Mouse (Mus musculus): Measurements from ENCODE around the gene B430306N03Rik.
A peak's percentile ranks its signal among the peaks of the same experiment; 100 is the strongest.
"Not testable (repeated sequence)": the region's sequence is repeated elsewhere in the genome, so short reads cannot be mapped to it uniquely, and the experiment has no call there.

The B430306N03Rik gene

GRCm38 (mm10) chr17:48315905-48316579 lies at the start of gene B430306N03Rik:
B430306N03Rik (plus strand) TSS chr17:48316141.
- DNase-seq (ENCODE audit: low spot score): not testable (repeated sequence)

GRCm38 (mm10) chr17:48266610-48267304 lies 49.2 kb upstream of the B430306N03Rik start:
- DNase-seq (ENCODE audit: low spot score): no peak

- DNase-seq (ENCODE audit: low spot score): no peak
Measured at GRCm38 (mm10) chr17:48267591-48267990, 48.4 kb upstream of the B430306N03Rik start.

- DNase-seq (ENCODE audit: low spot score): no peak
Measured at GRCm38 (mm10) chr17:48268276-48268675, 47.7 kb upstream of the B430306N03Rik start.

GRCm38 (mm10) chr17:48269833-48270232 lies 46.1 kb upstream of the B430306N03Rik start:
- DNase-seq (ENCODE audit: low spot score): no peak

- no peak for DNase-seq (ENCODE audit: low spot score)
Measured at GRCm38 (mm10) chr17:48272158-48272557, 43.8 kb upstream of the B430306N03Rik start.

- no peak for DNase-seq (ENCODE audit: low spot score)
Measured at GRCm38 (mm10) chr17:48272598-48272997, 43.3 kb upstream of the B430306N03Rik start.

- DNase-seq (ENCODE audit: low spot score): no peak
Measured at GRCm38 (mm10) chr17:48274098-48274497, 41.8 kb upstream of the B430306N03Rik start.

- DNase-seq (ENCODE audit: low spot score): peak; percentile 59
Measured at GRCm38 (mm10) chr17:48274885-48275284, 41.1 kb upstream of the B430306N03Rik start.

- no peak for DNase-seq (ENCODE audit: low spot score)
Measured at GRCm38 (mm10) chr17:48275736-48276135, 40.2 kb upstream of the B430306N03Rik start.

- DNase-seq (ENCODE audit: low spot score): no peak
Measured at GRCm38 (mm10) chr17:48278381-48278780, 37.6 kb upstream of the B430306N03Rik start.

GRCm38 (mm10) chr17:48279002-48279401 lies 36.9 kb upstream of the B430306N03Rik start:
- DNase-seq (ENCODE audit: low spot score): no peak

- no peak for DNase-seq (ENCODE audit: low spot score)
Measured at GRCm38 (mm10) chr17:48280943-48281738, 34.8 kb upstream of the B430306N03Rik start.

- no peak for DNase-seq (ENCODE audit: low spot score)
Measured at GRCm38 (mm10) chr17:48281739-48282085, 34.2 kb upstream of the B430306N03Rik start.

GRCm38 (mm10) chr17:48286765-48287164 lies 29.2 kb upstream of the B430306N03Rik start:
- no peak for DNase-seq (ENCODE audit: low spot score)

GRCm38 (mm10) chr17:48287276-48287675 lies 28.7 kb upstream of the B430306N03Rik start:
- no peak for DNase-seq (ENCODE audit: low spot score)

GRCm38 (mm10) chr17:48293500-48294194 lies 22.3 kb upstream of the B430306N03Rik start:
- no peak for DNase-seq (ENCODE audit: low spot score)

- DNase-seq (ENCODE audit: low spot score): no peak
Measured at GRCm38 (mm10) chr17:48299203-48299602, 16.7 kb upstream of the B430306N03Rik start, which contains the start of gene Treml2. Treml2 (plus strand) TSS chr17:48299498.

- DNase-seq (ENCODE audit: low spot score): no peak
Measured at GRCm38 (mm10) chr17:48299756-48300155, 16.2 kb upstream of the B430306N03Rik start.

GRCm38 (mm10) chr17:48300199-48300598 lies 15.7 kb upstream of the B430306N03Rik start:
- no peak for DNase-seq (ENCODE audit: low spot score)

GRCm38 (mm10) chr17:48300861-48301260 lies 15.1 kb upstream of the B430306N03Rik start:
- no peak for DNase-seq (ENCODE audit: low spot score)

GRCm38 (mm10) chr17:48301792-48302191 lies 14.1 kb upstream of the B430306N03Rik start:
- DNase-seq (ENCODE audit: low spot score): no peak

Measured in ovary, postnatal 36 days (tissue).